Mouse (Mus musculus) neutrophil, adult 83 days (primary cell): ENCODE results near the gene Cntn3. TPM values are rescaled to one million over a fixed set of nuclear protein-coding genes. Genes with fewer than 3 reads are reported as not detected.

ENCODE experiments used
- total RNA-seq, 2 experiments: library from RNA; stranded (reverse); gene quantifications; one replicate each; pipeline ENCODE4 v1.2.4; 2023

Cntn3 gene
- total RNA-seq = not detected

DNA sequence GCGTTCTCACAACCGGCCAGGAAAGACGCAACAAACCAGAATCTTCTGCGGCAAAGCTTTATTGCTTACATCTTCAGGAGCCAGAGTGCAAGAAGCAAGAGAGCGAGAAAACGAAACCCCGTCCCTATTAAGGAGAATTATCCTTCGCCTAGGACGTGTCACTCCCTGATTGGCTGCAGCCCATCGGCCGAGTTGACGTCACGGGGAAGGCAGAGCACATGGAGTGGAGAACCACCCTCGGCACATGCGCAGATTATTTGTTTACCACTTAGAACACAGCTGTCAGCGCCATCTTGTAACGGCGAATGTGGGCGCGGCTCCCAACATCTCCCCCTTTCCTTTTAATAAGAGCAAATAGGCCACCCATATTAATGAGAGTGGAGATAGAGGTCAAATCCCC lies at the start of gene Cntn3:
TSS of gene Cntn3 (minus strand) at position 101 of the 400 bp plus-strand sequence.

